Mouse (Mus musculus) kidney, postnatal 0 days (tissue): ENCODE data around the gene Depdc5. TPM values are rescaled to one million over a fixed set of nuclear protein-coding genes. Genes with fewer than 3 reads are reported as not detected.
A peak's percentile ranks its signal among the peaks of the same experiment; 100 is the strongest.
"Not testable (repeated sequence)": the region's sequence is repeated elsewhere in the genome, so short reads cannot be mapped to it uniquely, and the experiment has no call there.

Experiments used
- ATAC-seq: fragments of 200-750 bp; cut with Nextera tagmentation; replicated peaks from 2 replicates; pipeline ENCODE4 v1.8.0; 2017; ENCODE audit warnings: low read depth, moderate number of reproducible peaks, moderate TSS enrichment, moderate library complexity; ENCODE audit not compliant: low FRiP score
- DNase-seq: peaks from one replicate; pipeline ENCODE4 v3.0.0-alpha.2; 2016; ENCODE audit warnings: low spot score
- H3K27ac ChIP-seq: fragments of 300-500 bp; sonication (generic); 2 replicates; pipeline ENCODE4 v1.5.1; 2014; ENCODE audit warnings: mild to moderate bottlenecking
- H3K27me3 ChIP-seq: fragments of 300-500 bp; sonication (generic); 2 replicates; pipeline ENCODE4 v1.6.1; 2014; ENCODE audit warnings: low read length, mixed read lengths; ENCODE audit not compliant: insufficient read depth
- H3K36me3 ChIP-seq: fragments of 300-500 bp; sonication (generic); 2 replicates; pipeline ENCODE4 v1.6.1; 2014; ENCODE audit warnings: low read length, mixed read lengths; ENCODE audit not compliant: insufficient read depth
- H3K4me1 ChIP-seq: fragments of 300-500 bp; sonication (generic); replicated peaks from 2 replicates; pipeline ENCODE4 v1.6.1; 2014; ENCODE audit warnings: antibody characterized with exemption, low read length, mixed read lengths; ENCODE audit not compliant: insufficient read depth
- H3K4me2 ChIP-seq: fragments of 300-500 bp; sonication (generic); 2 replicates; pipeline ENCODE4 v1.6.1; 2014; ENCODE audit warnings: mild to moderate bottlenecking, low read length, moderate library complexity, mixed read lengths
- H3K4me3 ChIP-seq: fragments of 300-500 bp; sonication (generic); replicated peaks from 2 replicates; pipeline ENCODE4 v1.5.1; 2014; ENCODE audit warnings: low read depth, low read length
- H3K9ac ChIP-seq: fragments of 300-500 bp; sonication (generic); 2 replicates; pipeline ENCODE4 v1.6.1; 2014; ENCODE audit warnings: low read depth, low read length
- H3K9me3 ChIP-seq: fragments of 300-500 bp; sonication (generic); replicated peaks from 2 replicates; pipeline ENCODE4 v1.6.1; 2016; ENCODE audit warnings: low read length, inconsistent platforms, mixed read lengths
- CTCF ChIP-seq: IDR thresholded peaks from 2 replicates; pipeline ENCODE4 v1.5.1; 2016; ENCODE audit warnings: antibody characterized with exemption, low read depth, mild to moderate bottlenecking, moderate library complexity
- WGBS: fragments of 180-500 bp; shearing (Covaris S2); extraction: QIAGEN DNeasy Blood & Tissue Kit; methylation state at CpG from one replicate; pipeline ENCODE4 v1.1.7; 2014; 5-methylcytosine and 5-hydroxymethylcytosine counted together
- polyA plus RNA-seq: library from polyadenylated mRNA; unstranded; fragments of >200 nt; fragmentation: Nextera tagmentation; extraction: Ambion mirVana; gene quantifications from 2 replicates; pipeline ENCODE4 v1.2.1, GENCODE M21; 2015

The Depdc5 gene
- polyA plus RNA-seq, 1 experiment from 2014 or later = 9.6 TPM

DNA sequence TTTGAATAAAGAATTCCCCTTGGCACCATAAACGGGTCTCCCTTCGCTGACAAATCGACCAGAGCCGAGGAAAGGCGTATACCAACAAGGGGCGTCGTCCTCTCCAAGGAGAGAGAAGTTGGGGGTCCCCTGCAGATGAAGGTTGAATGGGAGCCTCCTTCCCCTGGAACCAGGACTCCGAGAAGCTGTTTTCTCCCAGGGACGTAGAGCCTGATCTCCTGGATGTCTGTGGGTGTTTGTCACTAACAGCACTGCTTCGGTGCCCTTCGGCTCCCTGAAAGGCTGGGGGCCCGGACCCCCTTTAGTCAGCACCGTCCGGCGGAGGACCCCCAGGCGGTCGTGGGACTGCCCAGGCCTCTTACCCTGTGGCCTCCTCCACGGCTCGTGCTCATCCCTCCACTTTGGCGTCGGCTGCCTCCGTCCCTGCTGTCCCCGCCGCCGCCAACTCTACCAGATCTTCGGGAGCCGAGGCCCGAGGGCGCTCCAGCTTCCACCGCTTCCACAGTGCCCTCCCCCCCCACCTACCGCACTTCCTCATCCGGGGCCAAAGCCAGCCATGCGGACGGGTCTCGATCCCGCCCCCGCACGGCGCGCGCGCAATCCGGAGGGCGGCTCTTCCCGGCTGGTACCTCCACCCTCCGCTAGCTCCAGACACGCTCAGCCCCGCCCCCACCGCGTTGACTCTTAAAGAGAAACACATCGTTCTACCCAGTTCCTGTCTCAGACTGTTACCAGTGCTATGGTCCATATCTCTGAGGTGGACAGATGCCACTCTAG is 9.6 kb upstream of the Depdc5 start, which contains the start of gene Prr14l:
Gene Prr14l, minus strand, starts transcription at position 526 of the 777 bp plus-strand sequence.
- no peaks in the 10 kb centered on the region for H3K27me3 ChIP-seq
- no peaks in the 10 kb centered on the region for H3K36me3 ChIP-seq
- H3K27ac ChIP-seq = peak within 1 kb of the TSS; percentile 92
- under 1% methylated on average over 51 of the region's 51 CpGs for WGBS
- peak; percentile 96 for DNase-seq
- ATAC-seq = peak; percentile 96
- TF ChIP-seq CTCF = 0 out of 2 replicates have a peak, but pooled peaks have one; percentile 8
- no peaks in the 10 kb centered on the region for H3K9me3 ChIP-seq
- H3K4me2 ChIP-seq = peak within 1 kb of the TSS; percentile 78
- 0 out of 2 replicates have a peak, but pooled peaks cover 3% of the 10 kb centered on the region for H3K4me1 ChIP-seq
- H3K4me3 ChIP-seq = peak within 1 kb of the TSS; percentile 91
- peak within 1 kb of the TSS; percentile 97 for H3K9ac ChIP-seq

DNA sequence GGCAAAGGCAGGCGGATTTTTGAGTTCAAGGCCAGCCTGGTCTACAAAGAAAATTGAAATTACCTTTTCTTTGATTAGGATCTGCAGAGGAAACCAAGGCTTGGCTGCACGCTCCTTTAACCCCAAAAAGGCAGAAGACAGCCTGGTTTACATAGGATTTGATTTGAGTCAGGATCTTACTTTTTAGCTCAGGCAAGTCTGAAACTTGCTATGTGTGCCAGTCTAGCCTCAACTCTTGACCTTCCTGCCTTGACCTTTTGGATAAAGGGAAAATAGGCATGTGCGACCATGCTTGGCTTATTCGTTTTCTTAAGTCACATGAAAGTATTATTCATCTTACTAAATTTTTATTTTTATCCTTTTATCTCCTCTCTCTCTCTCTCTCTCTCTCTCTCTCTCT is 8.7 kb upstream of the Depdc5 start:
- WGBS = 80% methylated on average over 4 of the region's 4 CpGs
- TF ChIP-seq CTCF = no peak
- Histone ChIP-seq H3K27me3 (no peaks in the 10 kb centered on the region), H3K9ac (no peak overlapping the region), H3K4me1 (0 out of 2 replicates have a peak, but pooled peaks cover 3% of the 10 kb centered on the region), H3K27ac (peak overlapping the region; percentile 9; the same call in 1 of the 2 replicates), H3K4me2 (no peak overlapping the region), H3K36me3 (no peaks in the 10 kb centered on the region), H3K4me3 (no peak overlapping the region), H3K9me3 (no peaks in the 10 kb centered on the region)
- ATAC-seq (no peak), DNase-seq (no peak)

DNA sequence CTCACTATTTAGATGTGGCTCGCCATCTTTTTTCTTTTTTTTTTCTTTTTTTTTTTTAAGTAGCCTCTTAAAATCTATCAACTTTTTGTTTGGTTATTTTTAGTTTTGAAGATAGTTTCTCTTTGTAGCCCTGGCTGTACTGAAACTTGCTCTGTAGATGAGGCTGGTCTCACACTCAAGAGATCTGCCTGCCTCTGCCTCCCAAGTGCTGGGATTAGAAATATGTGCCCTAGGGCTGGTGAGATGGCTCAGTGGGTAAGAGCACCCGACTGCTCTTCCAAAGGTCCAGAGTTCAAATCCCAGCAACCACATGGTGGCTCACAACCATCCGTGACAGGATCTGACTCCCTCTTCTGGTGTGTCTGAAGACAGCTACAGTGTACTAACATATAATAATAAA is 8.2 kb upstream of the Depdc5 start:
- not testable (repeated sequence) for H3K9me3 ChIP-seq, ATAC-seq, H3K9ac ChIP-seq, H3K4me2 ChIP-seq, H3K27me3 ChIP-seq, H3K36me3 ChIP-seq, H3K4me1 ChIP-seq, H3K4me3 ChIP-seq, H3K27ac ChIP-seq, DNase-seq
- WGBS = 90% methylated on average over 2 of the region's 3 CpGs

DNA sequence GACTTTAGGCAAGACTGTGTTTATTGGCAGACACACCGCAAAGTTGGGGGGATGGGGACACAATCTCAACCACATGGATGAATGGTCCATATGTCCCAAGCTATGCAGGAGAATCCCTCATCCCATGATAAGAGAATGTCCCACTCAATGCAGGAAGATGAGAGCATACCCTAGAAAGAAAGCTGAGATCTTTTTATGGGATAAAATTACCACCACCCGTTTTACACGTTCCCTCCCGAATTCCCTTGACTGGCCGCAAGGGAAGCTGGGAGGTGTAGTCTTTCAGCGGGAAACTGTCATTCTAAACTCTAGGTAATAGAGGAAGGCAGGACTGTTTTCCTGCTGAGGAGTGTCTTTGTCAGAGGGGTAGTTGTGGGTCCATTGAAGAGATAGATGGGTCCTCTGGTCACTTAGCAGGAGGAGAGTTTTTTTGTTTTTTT is 5.7 kb upstream of the Depdc5 start:
- Histone ChIP-seq H3K4me2 (peak overlapping the region; percentile 73), H3K27ac (no peak overlapping the region), H3K4me3 (peak overlapping the region; percentile 41), H3K9me3 (no peaks in the 10 kb centered on the region), H3K9ac (0 out of 2 replicates have a peak overlapping the region, but pooled peaks have one; percentile 31), H3K4me1 (no peaks in the 10 kb centered on the region), H3K36me3 (no peaks in the 10 kb centered on the region), H3K27me3 (no peaks in the 10 kb centered on the region)
- 1% methylated on average over 6 of the region's 6 CpGs for WGBS
- ATAC-seq = no peak
- DNase-seq = peak; percentile 86
- 0 out of 2 replicates have a peak, but pooled peaks have one; percentile 12 for TF ChIP-seq CTCF

DNA sequence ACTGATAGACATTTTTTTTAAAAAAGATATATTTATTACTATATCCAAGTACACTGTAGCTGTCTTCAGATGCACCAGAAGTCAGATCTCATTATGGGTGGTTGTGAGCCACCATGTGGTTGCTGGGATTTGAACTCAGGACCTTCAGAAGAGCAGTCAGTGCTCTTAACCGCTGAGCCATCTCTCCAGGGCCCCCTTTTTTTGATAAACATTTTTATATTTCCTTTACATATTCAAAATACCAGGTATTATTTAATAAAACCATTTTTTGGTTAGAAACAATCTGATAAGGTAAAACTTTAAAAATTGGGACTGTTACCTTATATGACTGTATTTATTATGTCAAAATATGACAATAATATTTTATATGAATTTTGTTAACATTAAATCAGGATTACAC is 2.4 kb upstream of the Depdc5 start:
- 92% methylated on average over 1 of the region's 1 CpGs for WGBS
- no peak overlapping the region for H3K4me3 ChIP-seq
- TF ChIP-seq CTCF = no peak
- no peak for ATAC-seq
- no peaks in the 10 kb centered on the region for H3K9me3 ChIP-seq
- H3K9ac ChIP-seq = no peak overlapping the region
- no peak overlapping the region for H3K27ac ChIP-seq
- no peak for DNase-seq
- H3K4me2 ChIP-seq = no peak overlapping the region
- 0 out of 2 replicates have a peak, but pooled peaks cover 6% of the 10 kb centered on the region for H3K4me1 ChIP-seq
- H3K36me3 ChIP-seq = no peaks in the 10 kb centered on the region
- H3K27me3 ChIP-seq = no peaks in the 10 kb centered on the region

GRCm38 (mm10) chr5:32862469-32863132 is 900 bp upstream of the Depdc5 start:
- Histone ChIP-seq H3K27me3 (no peaks in the 10 kb centered on the region), H3K9ac (no peak overlapping the region), H3K27ac (no peak overlapping the region), H3K9me3 (no peaks in the 10 kb centered on the region), H3K36me3 (no peaks in the 10 kb centered on the region), H3K4me3 (peak overlapping the region; percentile 83), H3K4me2 (peak overlapping the region; percentile 74), H3K4me1 (0 out of 2 replicates have a peak, but pooled peaks cover 6% of the 10 kb centered on the region)
- TF ChIP-seq CTCF = no peak
- WGBS = 45% methylated on average over 6 of the region's 6 CpGs
- peak; percentile 44 for DNase-seq
- ATAC-seq = no peak
